Comparison of ENCODE assay signal across 27 mouse cellular contexts in the genomic region with DNA sequence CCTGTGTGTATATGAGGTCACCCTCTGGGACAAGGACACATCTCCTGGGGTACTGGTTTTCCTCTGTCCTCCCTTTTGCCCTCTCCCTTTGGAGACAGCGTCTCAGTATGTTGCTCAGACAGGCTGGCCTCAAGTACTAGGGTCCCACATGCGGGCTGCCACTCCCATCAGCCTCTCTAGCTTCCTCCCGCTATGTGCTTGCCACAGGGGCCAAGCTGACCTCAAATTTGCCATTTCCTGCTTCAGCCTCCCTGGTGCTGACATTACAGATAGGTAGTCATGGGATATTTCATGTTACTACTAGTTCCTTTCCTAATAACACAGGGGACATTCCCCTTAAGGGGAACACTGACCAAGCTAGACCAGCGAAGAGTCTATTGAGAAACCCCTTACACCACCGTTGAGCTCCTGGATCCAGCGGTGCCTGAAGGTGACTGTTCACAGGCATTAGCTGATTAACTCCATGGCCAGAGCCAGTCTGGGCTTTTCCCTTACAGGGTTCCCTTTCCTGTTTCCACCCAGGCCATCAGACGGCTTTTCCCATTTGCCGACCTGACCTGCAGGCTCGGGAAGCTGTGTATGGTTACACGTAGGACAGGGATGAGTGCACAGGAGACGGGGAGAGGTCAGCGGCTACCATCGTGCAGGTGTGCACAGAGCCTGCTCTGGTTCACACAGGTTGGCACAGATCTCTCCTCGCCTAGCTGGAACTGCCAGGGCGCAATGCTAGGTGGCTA. TPM values are rescaled to one million over a fixed set of nuclear protein-coding genes. Genes with fewer than 3 reads are reported as not detected.
DNase-seq lines count a peak whose midpoint lies in the region; ATAC-seq and TF ChIP-seq lines count a peak whose summit lies in the region.
"Had no signal": no experiment of that assay in that cellular context is flagged by ENCODE, and none has a peak within 500 bp of the region (broad histone marks: within the 10 kb centered on the region; RNA-seq: fewer than 3 reads in every experiment).

No protein-coding gene starts in this region.

- intact Hi-C loops in heart, adult 2 months (cut with DNase I) = loop anchor here (2.0 kb wide), 1 partner anchor 13 kb away; no protein-coding TSS in a partner anchor
- intact Hi-C loops in heart, postnatal 14 days (cut with DNase I) = no loop called here

- no peaks in the 10 kb centered on the region for H3K27me3 ChIP-seq in heart, adult 2 months (ENCODE audit: control insufficient read depth, insufficient read depth, low read length)
- no peaks in the 10 kb centered on the region for H3K27me3 ChIP-seq in lung, embryonic 15.5 days
- H3K27me3 ChIP-seq in stomach, postnatal 0 days (ENCODE audit: control insufficient read depth, insufficient read depth, low read length) = no peaks in the 10 kb centered on the region
- H3K27me3 ChIP-seq: forebrain, embryonic 12.5 days; liver, embryonic 13.5 days; neural tube, embryonic 15.5 days had no signal

- no peaks in the 10 kb centered on the region for H3K9me3 ChIP-seq in lung, embryonic 15.5 days
- no peaks in the 10 kb centered on the region for H3K9me3 ChIP-seq in stomach, postnatal 0 days (ENCODE audit: control insufficient read depth, low read length)
- H3K9me3 ChIP-seq: forebrain, embryonic 12.5 days; hindbrain, embryonic 13.5 days; limb, embryonic 12.5 days; liver, embryonic 13.5 days; neural tube, embryonic 15.5 days had no signal

- no peak for ATAC-seq in lung, embryonic 15.5 days (ENCODE audit: borderline replicate concordance, extremely low read depth, low FRiP score, low TSS enrichment)
- no peak for ATAC-seq in stomach, postnatal 0 days (ENCODE audit: low FRiP score, low TSS enrichment)
- ATAC-seq: inflammation-experienced regulatory T-cells, adult 6 months had no signal

- peaks cover 7% of the 10 kb centered on the region for H3K36me3 ChIP-seq in heart, adult 2 months (ENCODE audit: control insufficient read depth, insufficient read depth, low read length)
- peaks cover 55% of the 10 kb centered on the region for H3K36me3 ChIP-seq in lung, embryonic 15.5 days
- H3K36me3 ChIP-seq in macrophage (ENCODE audit: inconsistent target) = peaks cover 22% of the 10 kb centered on the region
- H3K36me3 ChIP-seq in stomach, postnatal 0 days (ENCODE audit: control insufficient read depth, insufficient read depth, low read length) = peaks cover 6% of the 10 kb centered on the region
- H3K36me3 ChIP-seq: forebrain, embryonic 12.5 days; hindbrain, embryonic 13.5 days; limb, embryonic 12.5 days; liver, embryonic 13.5 days; neural tube, embryonic 15.5 days had no signal

- peak overlapping the region; percentile 45 for H3K27ac ChIP-seq in heart, adult 2 months
- 0 out of 2 replicates have a peak overlapping the region, but pooled peaks have one; percentile 54 for H3K27ac ChIP-seq in lung, embryonic 15.5 days
- peak overlapping the region; percentile 43 for H3K27ac ChIP-seq in bone marrow macrophage, adult 2 months (ENCODE audit: insufficient read depth, low read depth, low read length)
- peak overlapping the region; percentile 69 for H3K27ac ChIP-seq in macrophage
- no peak overlapping the region for H3K27ac ChIP-seq in stomach, postnatal 0 days (replicated peaks)
- H3K27ac ChIP-seq: forebrain, embryonic 12.5 days; hindbrain, embryonic 13.5 days; layer of hippocampus, adult 2 months; limb, embryonic 12.5 days; liver, embryonic 13.5 days; neural tube, embryonic 15.5 days had no signal

- H3K4me3 ChIP-seq in heart, adult 2 months = no peak overlapping the region
- H3K4me3 ChIP-seq in lung, embryonic 15.5 days = no peak overlapping the region
- no peak overlapping the region for H3K4me3 ChIP-seq in bone marrow macrophage, adult 2 months (ENCODE audit: insufficient read depth, low read length)
- H3K4me3 ChIP-seq in macrophage (ENCODE audit: inconsistent target) = no peak overlapping the region
- H3K4me3 ChIP-seq in stomach, postnatal 0 days (ENCODE audit: low read depth, low read length) = no peak overlapping the region
- H3K4me3 ChIP-seq: forebrain, embryonic 12.5 days; hindbrain, embryonic 13.5 days; layer of hippocampus, adult 2 months; limb, embryonic 12.5 days; liver, embryonic 13.5 days; neural tube, embryonic 15.5 days had no signal

- 66% methylated on average over 15 of the region's 15 CpGs for WGBS in heart, adult 2 months
- 83% methylated on average over 15 of the region's 15 CpGs for WGBS in lung, embryonic 15.5 days
- 70% methylated on average over 15 of the region's 15 CpGs for WGBS in macrophage (ENCODE audit: missing documents)
- WGBS in stomach, postnatal 0 days = 84% methylated on average over 15 of the region's 15 CpGs

- no peak for TF ChIP-seq POLR2A in heart, adult 2 months (IDR thresholded peaks at IDR 0.05; ENCODE audit: insufficient read depth, low read depth, low read length)
- TF ChIP-seq POLR2A in bone marrow macrophage, adult 2 months (IDR thresholded peaks at IDR 0.05; ENCODE audit: borderline replicate concordance, low read depth, low read length) = no peak

- no peak for TF ChIP-seq EP300 in heart, adult 2 months (IDR thresholded peaks at IDR 0.05; ENCODE audit: insufficient read depth, low read depth, low read length)
- no peak for TF ChIP-seq EP300 in stomach, postnatal 0 days (optimal IDR thresholded peaks at IDR 0.05)

- no peaks in the 10 kb centered on the region; the same call in 1 of the 2 replicates for H3K79me2 ChIP-seq in heart, adult 2 months (replicated peaks; ENCODE audit: control insufficient read depth, insufficient read depth, low read length)
- H3K79me2 ChIP-seq in macrophage (ENCODE audit: inconsistent target) = peaks cover 42% of the 10 kb centered on the region; the same call in 1 of the 2 replicates

- DNase-seq in heart, adult 2 months = no peak
- DNase-seq in heart, postnatal 14 days = no peak
- DNase-seq in lung, adult 18-20 months = no peak
- DNase-seq in testis, postnatal 14 days (ENCODE audit: low spot score) = no peak
- no peak for DNase-seq in stomach, postnatal 0 days (ENCODE audit: low spot score)
- DNase-seq: adrenal gland, postnatal 14 days; heart, adult 18-20 months; kidney, adult 18-20 months; liver, embryonic 13.5 days; lung, embryonic 14.5 days; lung, postnatal 36 days had no signal

- no peak overlapping the region for H3K4me2 ChIP-seq in lung, embryonic 15.5 days
- no peak overlapping the region for H3K4me2 ChIP-seq in stomach, postnatal 0 days (replicated peaks; ENCODE audit: low read depth)
- H3K4me2 ChIP-seq: forebrain, embryonic 12.5 days; hindbrain, embryonic 13.5 days; limb, embryonic 12.5 days; liver, embryonic 13.5 days; lung, embryonic 14.5 days; midbrain, embryonic 11.5 days; neural tube, embryonic 15.5 days had no signal

- H3K9ac ChIP-seq in heart, adult 2 months (ENCODE audit: low read depth, low read length) = no peak overlapping the region
- H3K9ac ChIP-seq in lung, embryonic 15.5 days = no peak overlapping the region
- no peak overlapping the region for H3K9ac ChIP-seq in stomach, postnatal 0 days (ENCODE audit: low read length)
- H3K9ac ChIP-seq: forebrain, embryonic 12.5 days; limb, embryonic 12.5 days; liver, embryonic 13.5 days; neural tube, embryonic 15.5 days had no signal

- no peak for TF ChIP-seq CTCF in heart, adult 2 months (IDR thresholded peaks at IDR 0.05)
- no peak for TF ChIP-seq CTCF in bone marrow macrophage, adult 2 months (IDR thresholded peaks at IDR 0.05; ENCODE audit: low read depth, low read length)
- TF ChIP-seq CTCF in stomach, postnatal 0 days (IDR thresholded peaks at IDR 0.05; ENCODE audit: low read depth) = no peak

- H3K4me1 ChIP-seq in heart, adult 2 months (ENCODE audit: control insufficient read depth, insufficient read depth, low read length) = peaks cover 16% of the 10 kb centered on the region
- H3K4me1 ChIP-seq in lung, embryonic 15.5 days = peaks cover 31% of the 10 kb centered on the region
- H3K4me1 ChIP-seq in bone marrow macrophage, adult 2 months (ENCODE audit: control insufficient read depth, insufficient read depth, low read length) = peaks cover 69% of the 10 kb centered on the region
- H3K4me1 ChIP-seq in stomach, postnatal 0 days (replicated peaks; ENCODE audit: control insufficient read depth, insufficient read depth) = peaks cover 2% of the 10 kb centered on the region; the same call in 1 of the 2 replicates

RNA-seq across cellular contexts. Expression of a gene that starts 21.5 kb away (rescaled TPM):
- 10 to 100 TPM; 58.8 to 90.6 TPM for total RNA-seq in heart, adult 2 months (2021)
- polyA plus RNA-seq in heart, adult 2 months (2012; rRNA removed) = 79.9 and 102 TPM in 2 replicates
- 100 to 1,000 TPM; 113 to 133 TPM for total RNA-seq in heart, postnatal 14 days (2021)
- polyA plus RNA-seq in lung, embryonic 15.5 days (2015; fragmentation: Nextera tagmentation; extraction: Ambion mirVana) = 49.2 and 53.5 TPM in 2 replicates
- 205 and 222 TPM in 2 replicates for polyA plus RNA-seq in bone marrow macrophage, adult 2 months (2012; ENCODE audit: insufficient read depth, insufficient read length, missing spikeins)
- 1,000 to 10,000 TPM in 1 of 26 experiments, 100 to 1,000 TPM in 25; 192 to 1,896 (median 380) TPM for total RNA-seq in macrophage (2018; cell fraction: chromatin; rRNA removed)
- total RNA-seq in macrophage (2018; cell fraction: cytosol; rRNA removed) = 100 to 1,000 TPM; 198 to 344 (median 273) TPM
- 100 to 1,000 TPM; 233 to 720 (median 426) TPM for total RNA-seq in macrophage (2018; cell fraction: nucleus; rRNA removed)
- polyA plus RNA-seq in macrophage (2018) = 130 to 283 TPM (median 243 TPM) in 3 replicates
- polyA plus RNA-seq in stomach, postnatal 0 days (2015; fragmentation: Nextera tagmentation; extraction: Ambion mirVana) = 9.7 and 10.4 TPM in 2 replicates

RNA-seq across cellular contexts. Expression of a gene that starts 28.6 kb away (rescaled TPM):
- not detected for total RNA-seq in heart, adult 2 months (2021)
- polyA plus RNA-seq in heart, adult 2 months (2012; rRNA removed) = not detected in 2 replicates
- total RNA-seq in heart, postnatal 14 days (2021) = not detected
- not detected in 2 replicates for polyA plus RNA-seq in lung, embryonic 15.5 days (2015; fragmentation: Nextera tagmentation; extraction: Ambion mirVana)
- polyA plus RNA-seq in bone marrow macrophage, adult 2 months (2012; ENCODE audit: insufficient read depth, insufficient read length, missing spikeins) = not detected in 2 replicates
- 1 to 10 TPM in 1 of 26 experiments, not detected in 25; 1.4 TPM for total RNA-seq in macrophage (2018; cell fraction: chromatin; rRNA removed)
- total RNA-seq in macrophage (2018; cell fraction: cytosol; rRNA removed) = under 1 TPM in 3 of 26 experiments, not detected in 23; 0.14 to 0.42 (median 0.19) TPM
- total RNA-seq in macrophage (2018; cell fraction: nucleus; rRNA removed) = under 1 TPM in 1 of 26 experiments, not detected in 25; 0.76 TPM
- not detected in 3 replicates for polyA plus RNA-seq in macrophage (2018)
- not detected in 2 replicates for polyA plus RNA-seq in stomach, postnatal 0 days (2015; fragmentation: Nextera tagmentation; extraction: Ambion mirVana)
- total RNA-seq: adrenal gland, postnatal 14 days; gastrocnemius, adult 8-10 months; heart, adult 18-20 months; layer of hippocampus, adult 2 months; layer of hippocampus, postnatal 25 days; left cerebral cortex, postnatal 10 days had no signal
- polyA plus RNA-seq: C2C12; forebrain, embryonic 12.5 days; heart, embryonic 16.5 days; hindbrain, embryonic 13.5 days; inflammation-experienced regulatory T-cells, adult 6 months; limb, embryonic 12.5 days; liver, embryonic 13.5 days; lung, embryonic 14.5 days; midbrain, embryonic 11.5 days; neural tube, embryonic 15.5 days; stomach, embryonic 14.5 days had no signal

RNA-seq across cellular contexts. Expression of a gene that starts 41.8 kb away (rescaled TPM):
- under 1 TPM in 1 of 2 experiments, not detected in 1; 0.23 TPM for total RNA-seq in heart, adult 2 months (2021)
- polyA plus RNA-seq in heart, adult 2 months (2012; rRNA removed) = 0.44 and 1.3 TPM in 2 replicates
- total RNA-seq in heart, postnatal 14 days (2021) = under 1 TPM; 0.07 to 0.12 TPM
- polyA plus RNA-seq in lung, embryonic 15.5 days (2015; fragmentation: Nextera tagmentation; extraction: Ambion mirVana) = 0.20 and 0.35 TPM in 2 replicates
- not detected in 2 replicates for polyA plus RNA-seq in bone marrow macrophage, adult 2 months (2012; ENCODE audit: insufficient read depth, insufficient read length, missing spikeins)
- total RNA-seq in macrophage (2018; cell fraction: chromatin; rRNA removed) = 1 to 10 TPM in 6 of 26 experiments, under 1 TPM in 12, not detected in 8; 0.19 to 2.0 (median 0.68) TPM
- total RNA-seq in macrophage (2018; cell fraction: cytosol; rRNA removed) = under 1 TPM in 5 of 26 experiments, not detected in 21; 0.03 to 0.13 (median 0.10) TPM
- 1 to 10 TPM in 5 of 26 experiments, under 1 TPM in 14, not detected in 7; 0.16 to 1.2 (median 0.54) TPM for total RNA-seq in macrophage (2018; cell fraction: nucleus; rRNA removed)
- polyA plus RNA-seq in macrophage (2018) = not detected in 3 replicates
- 0.10 TPM in 2 replicates for polyA plus RNA-seq in stomach, postnatal 0 days (2015; fragmentation: Nextera tagmentation; extraction: Ambion mirVana)
- total RNA-seq: gastrocnemius, adult 8-10 months; heart, adult 18-20 months had no signal
- polyA plus RNA-seq: heart, embryonic 16.5 days; liver, embryonic 13.5 days; midbrain, embryonic 11.5 days had no signal
